Mouse (Mus musculus) stomach, embryonic 14.5 days (tissue): ENCODE data around the gene Gprin1. TPM values are rescaled to one million over a fixed set of nuclear protein-coding genes. Genes with fewer than 3 reads are reported as not detected.

ENCODE experiments used
- ATAC-seq: fragments of 200-750 bp; cut with Nextera tagmentation; 2 replicates; pipeline ENCODE4 v1.8.0; 2017; ENCODE audit warnings: low read depth, moderate TSS enrichment; ENCODE audit not compliant: insufficient number of reproducible peaks, insufficient read depth, low FRiP score
- H3K27ac ChIP-seq: fragments of 300-500 bp; sonication (generic); 2 replicates; pipeline ENCODE4 v1.5.1; 2014; ENCODE audit warnings: mild to moderate bottlenecking, low read length, moderate library complexity, mixed read lengths
- H3K27me3 ChIP-seq: fragments of 300-500 bp; sonication (generic); 2 replicates; pipeline ENCODE4 v1.6.1; 2014; ENCODE audit warnings: low read length, control low read depth, mixed read lengths; ENCODE audit not compliant: control insufficient read depth, insufficient read depth
- H3K36me3 ChIP-seq: fragments of 300-500 bp; sonication (generic); 2 replicates; pipeline ENCODE4 v1.6.1; 2014; ENCODE audit warnings: mild to moderate bottlenecking, control low read depth, low read length, moderate library complexity, mixed read lengths; ENCODE audit not compliant: control insufficient read depth, insufficient read depth
- H3K4me1 ChIP-seq: fragments of 300-500 bp; sonication (generic); 2 replicates; pipeline ENCODE4 v1.6.1; 2014; ENCODE audit warnings: low read length, control low read depth, mixed read lengths; ENCODE audit not compliant: control insufficient read depth, insufficient read depth
- H3K4me2 ChIP-seq: fragments of 300-500 bp; sonication (generic); replicated peaks from 2 replicates; pipeline ENCODE4 v1.6.1; 2014; ENCODE audit warnings: low read depth, low read length, control low read depth
- H3K4me3 ChIP-seq: fragments of 300-500 bp; sonication (generic); 2 replicates; pipeline ENCODE4 v1.5.1; 2014; ENCODE audit warnings: low read depth, low read length, control low read depth
- H3K9ac ChIP-seq: fragments of 300-500 bp; sonication (generic); replicated peaks from 2 replicates; pipeline ENCODE4 v1.6.1; 2014; ENCODE audit warnings: low read depth, mild to moderate bottlenecking, control low read depth, low read length, moderate library complexity, mixed read lengths
- H3K9me3 ChIP-seq: fragments of 300-500 bp; sonication (generic); 2 replicates; pipeline ENCODE4 v1.6.1; 2016; ENCODE audit warnings: low read depth, low read length, control low read depth; ENCODE audit not compliant: control insufficient read depth
- WGBS: fragments of 180-500 bp; shearing (Covaris S2); extraction: QIAGEN DNeasy Blood & Tissue Kit; methylation state at CpG from one replicate; pipeline ENCODE4 v1.1.7; 2014; 5-methylcytosine and 5-hydroxymethylcytosine counted together
- polyA plus RNA-seq: library from polyadenylated mRNA; unstranded; fragments of >200 nt; fragmentation: Nextera tagmentation; extraction: Ambion mirVana; gene quantifications from 2 replicates; pipeline ENCODE4 v1.2.1, GENCODE M21; 2014

Gene Gprin1
- polyA plus RNA-seq, 1 experiment from 2014 or later = 0.65 TPM

- no peaks in the 10 kb centered on the region for H3K9me3 ChIP-seq
- peaks cover 16% of the 10 kb centered on the region for H3K27me3 ChIP-seq
- H3K36me3 ChIP-seq = no peaks in the 10 kb centered on the region
- H3K27ac ChIP-seq = no peak overlapping the region
- no peak for ATAC-seq
- H3K4me3 ChIP-seq = peak overlapping the region; percentile 28; the same call in 1 of the 2 replicates
- H3K4me1 ChIP-seq = no peaks in the 10 kb centered on the region
- no peak overlapping the region for H3K9ac ChIP-seq
- H3K4me2 ChIP-seq = peak overlapping the region; percentile 49
- WGBS = 38% methylated on average over 10 of the region's 10 CpGs
Observed at GRCm38 (mm10) chr13:54757093-54757830, 7.6 kb upstream of the Gprin1 start.

- no peak overlapping the region for H3K4me2 ChIP-seq
- no peak for ATAC-seq
- H3K4me1 ChIP-seq = no peaks in the 10 kb centered on the region
- no peak overlapping the region for H3K4me3 ChIP-seq
- no peaks in the 10 kb centered on the region for H3K36me3 ChIP-seq
- peaks cover 16% of the 10 kb centered on the region for H3K27me3 ChIP-seq
- no peaks in the 10 kb centered on the region for H3K9me3 ChIP-seq
- 85% methylated on average over 8 of the region's 8 CpGs for WGBS
- H3K9ac ChIP-seq = no peak overlapping the region
- H3K27ac ChIP-seq = no peak overlapping the region
Observed at GRCm38 (mm10) chr13:54756156-54756712, 6.6 kb upstream of the Gprin1 start.

- ATAC-seq = no peak
- Histone ChIP-seq H3K4me2 (no peak overlapping the region), H3K4me1 (no peaks in the 10 kb centered on the region), H3K9me3 (no peaks in the 10 kb centered on the region), H3K4me3 (no peak overlapping the region), H3K27ac (no peak overlapping the region), H3K27me3 (peaks cover 16% of the 10 kb centered on the region), H3K36me3 (no peaks in the 10 kb centered on the region), H3K9ac (no peak overlapping the region)
- 30% methylated on average over 9 of the region's 9 CpGs for WGBS
Observed at GRCm38 (mm10) chr13:54755201-54755830, 5.6 kb upstream of the Gprin1 start.

- peaks cover 5% of the 10 kb centered on the region; the same call in 1 of the 2 replicates for H3K4me1 ChIP-seq
- H3K4me3 ChIP-seq = no peak overlapping the region
- no peaks in the 10 kb centered on the region for H3K36me3 ChIP-seq
- H3K27me3 ChIP-seq = peaks cover 14% of the 10 kb centered on the region
- no peak overlapping the region for H3K27ac ChIP-seq
- ATAC-seq = no peak
- no peak overlapping the region for H3K9ac ChIP-seq
- H3K4me2 ChIP-seq = no peak overlapping the region
- H3K9me3 ChIP-seq = no peaks in the 10 kb centered on the region
- 41% methylated on average over 12 of the region's 12 CpGs for WGBS
Observed at GRCm38 (mm10) chr13:54754169-54755080, 4.8 kb upstream of the Gprin1 start.

GRCm38 (mm10) chr13:54753733-54754132 lies 4.1 kb upstream of the Gprin1 start:
- peaks cover 5% of the 10 kb centered on the region; the same call in 1 of the 2 replicates for H3K4me1 ChIP-seq
- ATAC-seq = no peak
- peaks cover 9% of the 10 kb centered on the region; the same call in 1 of the 2 replicates for H3K27me3 ChIP-seq
- 61% methylated on average over 6 of the region's 6 CpGs for WGBS
- H3K9ac ChIP-seq = no peak overlapping the region
- no peaks in the 10 kb centered on the region for H3K9me3 ChIP-seq
- H3K4me2 ChIP-seq = no peak overlapping the region
- no peak overlapping the region for H3K27ac ChIP-seq
- H3K4me3 ChIP-seq = no peak overlapping the region
- no peaks in the 10 kb centered on the region for H3K36me3 ChIP-seq

- no peak for ATAC-seq
- H3K9me3 ChIP-seq = no peaks in the 10 kb centered on the region
- 65% methylated on average over 10 of the region's 10 CpGs for WGBS
- no peaks in the 10 kb centered on the region for H3K36me3 ChIP-seq
- H3K27ac ChIP-seq = no peak overlapping the region
- H3K4me1 ChIP-seq = peaks cover 5% of the 10 kb centered on the region; the same call in 1 of the 2 replicates
- H3K4me3 ChIP-seq = no peak overlapping the region
- no peak overlapping the region for H3K9ac ChIP-seq
- H3K4me2 ChIP-seq = no peak overlapping the region
- H3K27me3 ChIP-seq = peaks cover 9% of the 10 kb centered on the region; the same call in 1 of the 2 replicates
Observed at GRCm38 (mm10) chr13:54752656-54753055, 3.0 kb upstream of the Gprin1 start.

GRCm38 (mm10) chr13:54750699-54751098 lies 1.0 kb upstream of the Gprin1 start:
- no peaks in the 10 kb centered on the region for H3K9me3 ChIP-seq
- no peak overlapping the region for H3K4me3 ChIP-seq
- H3K9ac ChIP-seq = no peak overlapping the region
- WGBS = 1% methylated on average over 8 of the region's 8 CpGs
- H3K4me1 ChIP-seq = peaks cover 5% of the 10 kb centered on the region; the same call in 1 of the 2 replicates
- no peak overlapping the region for H3K4me2 ChIP-seq
- H3K27me3 ChIP-seq = peaks cover 6% of the 10 kb centered on the region; the same call in 1 of the 2 replicates
- ATAC-seq = no peak
- H3K27ac ChIP-seq = no peak overlapping the region
- H3K36me3 ChIP-seq = no peaks in the 10 kb centered on the region
